Mouse (Mus musculus): ENCODE data around the gene Tti1.

- TF ChIP-seq CTCF (IDR thresholded peaks at IDR 0.05; ENCODE audit: control insufficient read depth, insufficient read depth, low read length): no peak
- TF ChIP-seq POLR2A (IDR thresholded peaks at IDR 0.05; ENCODE audit: borderline replicate concordance, control insufficient read depth, low read depth, low read length): no peak
Measured at GRCm38 (mm10) chr2:157982727-157983126, 45.5 kb downstream of the Tti1 start.

Data from bone marrow, adult 2 months (tissue).